17 mouse cellular contexts compared by ENCODE assay signal in genomic region chr14:77147635-77148034, GRCm38 (mm10). TPM values are rescaled to one million over a fixed set of nuclear protein-coding genes. Genes with fewer than 3 reads are reported as not detected.
"Had no signal": no experiment of that assay in that cellular context is flagged by ENCODE, and none has a peak within 500 bp of the region (broad histone marks: within the 10 kb centered on the region; RNA-seq: fewer than 3 reads in every experiment).

No protein-coding gene starts in this region.

- H3K9me3 ChIP-seq: neural tube, embryonic 12.5 days; neural tube, embryonic 13.5 days; neural tube, embryonic 15.5 days; stomach, embryonic 15.5 days had no signal

- H3K27ac ChIP-seq: neural tube, embryonic 12.5 days; neural tube, embryonic 13.5 days; neural tube, embryonic 15.5 days; stomach, embryonic 15.5 days; stomach, postnatal 0 days had no signal

- H3K4me3 ChIP-seq: neural tube, embryonic 12.5 days; neural tube, embryonic 13.5 days; neural tube, embryonic 15.5 days; stomach, embryonic 15.5 days had no signal

- H3K4me1 ChIP-seq: neural tube, embryonic 12.5 days; neural tube, embryonic 13.5 days; neural tube, embryonic 15.5 days; stomach, embryonic 15.5 days had no signal

- DNase-seq: retina, postnatal 1 day; right cerebral cortex, adult 18-20 months; right cerebral cortex, postnatal 14 days; right cerebral cortex, postnatal 25 days; right cerebral cortex, postnatal 4 days; spleen, adult 18-20 months; thymus, adult 18-20 months; thymus, adult 2 months; thymus, postnatal 14 days; thymus, postnatal 25 days; thymus, postnatal 4 days had no signal

- H3K27me3 ChIP-seq: neural tube, embryonic 12.5 days; neural tube, embryonic 13.5 days; neural tube, embryonic 15.5 days; stomach, embryonic 15.5 days had no signal

- H3K4me2 ChIP-seq: neural tube, embryonic 12.5 days; neural tube, embryonic 13.5 days; neural tube, embryonic 15.5 days; stomach, embryonic 15.5 days had no signal

- H3K9ac ChIP-seq: neural tube, embryonic 12.5 days; neural tube, embryonic 13.5 days; neural tube, embryonic 15.5 days; stomach, embryonic 15.5 days had no signal

- H3K36me3 ChIP-seq: neural tube, embryonic 12.5 days; neural tube, embryonic 13.5 days; neural tube, embryonic 15.5 days; stomach, embryonic 15.5 days had no signal

RNA-seq across cellular contexts. Expression of gene Enox1, which starts 8.9 kb away (rescaled TPM):
- total RNA-seq: neutrophil, adult 5-6 weeks had no signal
